Mouse (Mus musculus): ENCODE data around the gene Tmem200a.

GRCm38 (mm10) chr10:26114409-26114808 is 35.6 kb upstream of the Tmem200a start:
- TF ChIP-seq CTCF (IDR thresholded peaks at IDR 0.05; ENCODE audit: low read depth, low read length) (no peak), GATA1 (IDR thresholded peaks at IDR 0.05; ENCODE audit: borderline replicate concordance, low read length) (no peak), GATA2 (IDR thresholded peaks at IDR 0.05; ENCODE audit: borderline replicate concordance, low read depth, low read length) (no peak), TAL1 (conservative IDR thresholded peaks at IDR 0.05; ENCODE audit: low read depth, low read length) (no peak), POLR2AphosphoS5 (IDR thresholded peaks at IDR 0.05; ENCODE audit: insufficient replicate concordance, low read depth, low read length) (no peak)
